Mouse (Mus musculus) ES-Bruce4 (cell line): ENCODE data around the gene Clec14a. TPM values are rescaled to one million over a fixed set of nuclear protein-coding genes. Genes with fewer than 3 reads are reported as not detected.

ENCODE experiments used
- H3K27ac ChIP-seq: 2 replicates; pipeline ENCODE4 v1.5.1; 2012; ENCODE audit warnings: low read length, inconsistent platforms; ENCODE audit not compliant: insufficient read depth
- H3K27me3 ChIP-seq: 2 replicates; pipeline ENCODE4 v1.6.1; 2012; ENCODE audit warnings: mild to moderate bottlenecking, low read length, inconsistent platforms; ENCODE audit not compliant: control insufficient read depth, poor library complexity, insufficient read depth, severe bottlenecking
- H3K36me3 ChIP-seq: 2 replicates; pipeline ENCODE4 v1.6.1; 2012; ENCODE audit warnings: inconsistent platforms, mild to moderate bottlenecking, low read length, moderate library complexity; ENCODE audit not compliant: control insufficient read depth, poor library complexity, insufficient read depth, severe bottlenecking
- H3K4me1 ChIP-seq: one replicate; pipeline ENCODE4 v1.8.1; 2011; ENCODE audit warnings: low read length; ENCODE audit not compliant: control insufficient read depth, insufficient read depth
- H3K4me3 ChIP-seq: 2 replicates; pipeline ENCODE4 v1.5.1; 2011; ENCODE audit warnings: low read depth, mild to moderate bottlenecking, low read length
- H3K9ac ChIP-seq: 2 replicates; pipeline ENCODE4 v1.6.1; 2012; ENCODE audit warnings: low read depth, mild to moderate bottlenecking, inconsistent platforms; ENCODE audit not compliant: poor library complexity, severe bottlenecking
- H3K9me3 ChIP-seq: replicated peaks from 2 replicates; pipeline ENCODE4 v1.6.1; 2012; ENCODE audit warnings: mild to moderate bottlenecking, low read length, inconsistent platforms; ENCODE audit not compliant: control insufficient read depth, poor library complexity, insufficient read depth, severe bottlenecking
- CTCF ChIP-seq: IDR thresholded peaks from one replicate; pipeline ENCODE4 v1.8.1; 2011; ENCODE audit warnings: low read depth, low read length
- EP300 ChIP-seq: IDR thresholded peaks from 2 replicates; pipeline ENCODE4 v1.6.1; 2011; ENCODE audit warnings: low read depth, low read length; ENCODE audit not compliant: insufficient read depth
- POLR2A ChIP-seq: IDR thresholded peaks from one replicate; pipeline ENCODE4 v1.8.1; 2011; ENCODE audit warnings: low read length; ENCODE audit not compliant: insufficient read depth
- polyA plus RNA-seq: library from polyadenylated mRNA; stranded (reverse); fragments of >200 nt; gene quantifications from 2 replicates; pipeline ENCODE4 v1.2.4, GENCODE M21; 2011; ENCODE audit warnings: low read depth; ENCODE audit not compliant: missing spikeins, insufficient read depth, insufficient read length

Clec14a gene
- polyA plus RNA-seq, 1 experiment: not detected

- H3K9ac ChIP-seq: no peak overlapping the region
- H3K27me3 ChIP-seq: no peaks in the 10 kb centered on the region
- H3K4me1 ChIP-seq: no peaks in the 10 kb centered on the region
- no peak for TF ChIP-seq CTCF
- TF ChIP-seq EP300: no peak
- no peak for TF ChIP-seq POLR2A
- H3K4me3 ChIP-seq: no peak overlapping the region
- no peaks in the 10 kb centered on the region for H3K36me3 ChIP-seq
- no peaks in the 10 kb centered on the region for H3K9me3 ChIP-seq
- H3K27ac ChIP-seq: no peak overlapping the region
These were observed 1.4 kb upstream of the Clec14a start for GRCm38 (mm10) chr12:58270520-58270919.

GRCm38 (mm10) chr12:58269505-58269904, 415 bp upstream of the Clec14a start:
- H3K27me3 ChIP-seq: no peaks in the 10 kb centered on the region
- no peaks in the 10 kb centered on the region for H3K36me3 ChIP-seq
- no peaks in the 10 kb centered on the region for H3K4me1 ChIP-seq
- no peak for TF ChIP-seq EP300
- TF ChIP-seq CTCF: no peak
- TF ChIP-seq POLR2A: no peak
- H3K27ac ChIP-seq: no peak overlapping the region
- no peaks in the 10 kb centered on the region for H3K9me3 ChIP-seq
- no peak overlapping the region for H3K9ac ChIP-seq
- no peak overlapping the region for H3K4me3 ChIP-seq

DNA sequence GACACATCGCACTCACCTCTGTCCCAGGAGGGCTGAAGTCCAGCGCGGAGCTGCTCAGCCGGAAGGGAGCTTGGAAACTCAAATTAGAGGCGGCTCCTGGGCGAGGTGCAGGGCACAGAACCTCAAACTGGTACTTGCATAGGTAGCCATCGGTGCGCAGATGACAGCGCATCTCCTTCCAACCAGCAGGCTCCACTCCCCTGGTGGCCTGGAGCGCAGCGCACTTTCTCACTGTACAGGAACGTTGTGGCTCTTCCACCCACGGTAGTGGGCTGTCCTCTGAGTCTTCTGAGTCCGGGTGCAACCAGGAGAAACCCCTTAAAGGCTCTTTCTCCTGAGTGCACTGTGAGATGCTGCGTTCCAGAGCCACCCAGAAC, 916 bp downstream of the Clec14a start:
- no peak overlapping the region for H3K9ac ChIP-seq
- no peaks in the 10 kb centered on the region for H3K36me3 ChIP-seq
- peak overlapping the region; percentile 48 for H3K4me3 ChIP-seq
- no peaks in the 10 kb centered on the region for H3K4me1 ChIP-seq
- no peaks in the 10 kb centered on the region for H3K27me3 ChIP-seq
- H3K9me3 ChIP-seq: no peaks in the 10 kb centered on the region
- TF ChIP-seq EP300: no peak
- TF ChIP-seq POLR2A: no peak
- no peak for TF ChIP-seq CTCF
- H3K27ac ChIP-seq: no peak overlapping the region

- Histone ChIP-seq H3K4me3 (peak overlapping the region; percentile 48), H3K36me3 (no peaks in the 10 kb centered on the region), H3K4me1 (no peaks in the 10 kb centered on the region), H3K27me3 (no peaks in the 10 kb centered on the region), H3K9me3 (no peaks in the 10 kb centered on the region), H3K27ac (no peak overlapping the region), H3K9ac (no peak overlapping the region)
- TF ChIP-seq POLR2A: no peak
- no peak for TF ChIP-seq EP300
- no peak for TF ChIP-seq CTCF
These were observed 1.3 kb downstream of the Clec14a start for GRCm38 (mm10) chr12:58267779-58268178.

GRCm38 (mm10) chr12:58251901-58252300, 17.2 kb downstream of the Clec14a start:
- no peak overlapping the region for H3K27ac ChIP-seq
- TF ChIP-seq POLR2A (no peak), EP300 (no peak), CTCF (no peak)
- no peaks in the 10 kb centered on the region for H3K9me3 ChIP-seq

DNA sequence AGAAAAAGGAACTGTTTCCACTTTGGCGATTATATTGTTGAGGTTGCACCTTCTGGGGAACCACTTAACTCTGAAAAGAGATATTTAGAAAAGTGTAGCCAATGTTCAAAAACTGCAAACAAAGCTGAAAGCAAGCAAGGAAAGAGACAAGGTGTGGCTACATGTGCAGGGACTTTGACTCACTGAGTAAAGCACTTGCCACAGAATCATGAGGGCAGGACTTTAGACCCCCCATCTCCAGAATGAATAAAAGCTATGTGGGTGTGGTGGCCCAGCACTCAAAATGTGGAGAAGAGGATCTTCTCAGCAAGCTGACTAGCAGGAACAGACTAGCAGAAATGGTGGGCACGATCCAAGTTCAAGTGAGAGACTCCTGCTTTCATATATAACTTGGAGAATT, 36.6 kb downstream of the Clec14a start:
- Histone ChIP-seq H3K9me3 (no peaks in the 10 kb centered on the region), H3K27ac (no peak overlapping the region), H3K36me3 (no peaks in the 10 kb centered on the region), H3K9ac (no peak overlapping the region), H3K4me1 (no peaks in the 10 kb centered on the region), H3K4me3 (no peak overlapping the region), H3K27me3 (no peaks in the 10 kb centered on the region)
- no peak for TF ChIP-seq POLR2A
- no peak for TF ChIP-seq EP300
- no peak for TF ChIP-seq CTCF

More at GRCm38 (mm10) chr12:58251901-58252300, 17.2 kb downstream of the Clec14a start:
- Histone ChIP-seq H3K4me1 (no peaks in the 10 kb centered on the region), H3K9ac (no peak overlapping the region), H3K4me3 (no peak overlapping the region), H3K27me3 (no peaks in the 10 kb centered on the region), H3K36me3 (no peaks in the 10 kb centered on the region)
